Mouse (Mus musculus) cortical plate, adult 2 months (tissue): ENCODE data around the gene Mios.

Source experiments
- CTCF ChIP-seq: fragments of 200-500 bp; IDR thresholded peaks from 2 replicates; pipeline ENCODE4 v1.5.1; 2011; ENCODE audit warnings: mild to moderate bottlenecking, control low read depth, low read length; ENCODE audit not compliant: insufficient read depth; ENCODE audit errors: extremely low read depth
- POLR2A ChIP-seq: fragments of 200-500 bp; IDR thresholded peaks from 2 replicates; pipeline ENCODE4 v1.6.1; 2011; ENCODE audit warnings: mild to moderate bottlenecking, low read length, control low read depth; ENCODE audit not compliant: insufficient read depth; ENCODE audit errors: extremely low read depth

- no peak for TF ChIP-seq POLR2A
- TF ChIP-seq CTCF: no peak
Observed at GRCm38 (mm10) chr6:8283255-8283654, 74.2 kb downstream of the Mios start.
